Mouse (Mus musculus): ENCODE measurements at regions not wholly inside any gene's neighbourhood (a gene's known extent, or its start where the extent isn't known, plus 50 kb on each side); places are given as distances from the start of the nearest gene placed in this dataset.

DNA sequence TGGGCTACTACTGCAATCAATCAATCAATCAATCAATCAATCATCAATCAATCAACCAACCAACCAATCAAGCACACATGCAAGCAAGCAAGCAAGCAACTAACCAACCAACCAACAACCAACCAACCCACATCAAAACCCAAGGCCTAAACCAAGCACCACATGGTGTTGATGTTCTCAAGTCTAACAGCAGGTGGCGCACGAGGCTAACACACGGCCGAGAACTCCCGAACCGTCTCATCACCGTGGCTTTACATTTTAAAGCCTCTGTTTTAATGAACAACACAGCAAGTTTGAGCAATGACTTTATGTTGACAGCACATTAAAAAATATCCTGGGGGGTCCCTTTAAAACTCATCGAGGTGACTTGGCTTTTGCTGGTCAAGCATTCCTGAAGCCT is 61.3 kb upstream of the Smg1 start:
- TF ChIP-seq CTCF (IDR thresholded peaks at IDR 0.05; ENCODE audit: extremely low read depth, insufficient read depth, low read length) = peak; percentile 99
- no peak for TF ChIP-seq POLR2A (IDR thresholded peaks at IDR 0.05; ENCODE audit: extremely low read depth, insufficient read depth, low read length)

Measured in cortical plate, adult 2 months (tissue).